Mouse (Mus musculus) gastrocnemius, postnatal 36 days (tissue): Measurements from ENCODE around the gene Rims1. TPM values are rescaled to one million over a fixed set of nuclear protein-coding genes. Genes with fewer than 3 reads are reported as not detected.

Experiments
- DNase-seq, 2 experiments: peaks; one replicate each; pipeline ENCODE4 v3.0.0; 2022
- intact Hi-C: fragments of 180-260 bp; cut with DNase I; formaldehyde crosslinking; loops from one replicate; pipeline ENCODE4 v1.15.1; 2025
- total RNA-seq, 2 experiments: library from RNA; stranded (reverse); gene quantifications; 2 replicates each; pipeline ENCODE4 v1.2.3; 2021

The Rims1 gene
- total RNA-seq, 2 experiments from 2014 or later = 0.08 TPM; not detected in 1

DNA sequence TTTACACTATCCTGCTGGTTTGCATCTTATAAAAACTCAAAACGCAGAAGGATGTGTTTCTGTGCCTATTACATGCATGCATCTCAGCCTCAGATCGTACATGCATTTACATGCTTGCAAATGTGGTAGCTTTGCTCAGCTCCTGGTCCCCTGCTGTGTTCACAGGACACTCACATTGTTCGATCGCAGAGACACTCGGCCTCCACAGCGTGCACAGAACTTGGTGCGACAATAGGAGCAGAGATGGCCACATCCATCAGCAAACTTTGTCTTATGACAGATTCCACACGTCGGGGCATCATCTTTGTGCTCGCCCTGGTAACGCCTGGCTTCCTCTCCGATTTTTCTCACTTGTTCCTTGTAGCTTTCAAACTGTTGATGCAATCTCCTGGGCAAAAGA lies 209.6 kb downstream of the Rims1 start:
- no peak for DNase-seq
- intact Hi-C loops = no loop called here

DNA sequence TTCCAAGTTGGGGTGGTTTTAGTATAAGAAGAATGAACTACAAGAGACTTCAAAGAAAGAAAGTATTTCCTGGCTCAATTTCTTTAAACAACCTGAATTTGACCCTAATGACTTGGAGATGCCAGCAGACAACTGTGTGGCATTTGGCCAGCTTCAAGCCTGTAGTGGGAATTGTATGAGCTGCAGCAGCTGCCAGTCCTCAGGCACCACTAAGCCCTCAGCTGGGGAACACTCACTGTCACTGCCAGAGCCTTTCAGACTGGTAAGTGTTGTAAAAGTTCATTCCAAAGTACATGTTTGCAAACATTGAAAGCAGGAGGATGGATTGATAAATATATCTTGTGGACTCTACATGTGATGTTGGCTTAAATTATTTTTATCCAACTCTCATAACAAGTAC lies 211.0 kb downstream of the Rims1 start:
- intact Hi-C loops = no loop called here
- DNase-seq = no peak

DNA sequence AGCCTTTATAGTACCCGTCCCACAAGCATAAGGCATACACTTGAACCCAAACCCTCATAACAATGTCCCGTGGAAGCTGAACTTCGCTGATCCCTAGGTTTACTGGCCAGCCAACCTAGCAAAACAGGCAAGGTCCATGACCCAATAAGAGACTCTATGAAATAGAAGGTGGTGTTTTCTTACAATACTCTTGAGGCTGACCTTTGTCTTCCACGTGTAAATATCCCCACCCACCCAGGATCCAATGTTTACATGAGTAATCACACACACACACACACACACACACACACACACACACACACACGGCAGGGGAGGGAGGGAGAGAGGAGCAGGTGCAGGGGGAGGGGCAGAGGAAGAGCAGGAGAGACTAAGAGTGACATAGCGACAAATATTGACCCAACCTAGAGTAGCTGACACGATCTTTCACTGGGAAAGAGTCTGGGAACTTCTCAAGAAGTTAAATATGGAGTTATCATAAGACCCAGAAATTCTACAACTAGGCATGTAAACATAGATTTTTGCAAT lies 217.9 kb downstream of the Rims1 start:
- intact Hi-C loops = no loop called here
- DNase-seq = no peak

DNA sequence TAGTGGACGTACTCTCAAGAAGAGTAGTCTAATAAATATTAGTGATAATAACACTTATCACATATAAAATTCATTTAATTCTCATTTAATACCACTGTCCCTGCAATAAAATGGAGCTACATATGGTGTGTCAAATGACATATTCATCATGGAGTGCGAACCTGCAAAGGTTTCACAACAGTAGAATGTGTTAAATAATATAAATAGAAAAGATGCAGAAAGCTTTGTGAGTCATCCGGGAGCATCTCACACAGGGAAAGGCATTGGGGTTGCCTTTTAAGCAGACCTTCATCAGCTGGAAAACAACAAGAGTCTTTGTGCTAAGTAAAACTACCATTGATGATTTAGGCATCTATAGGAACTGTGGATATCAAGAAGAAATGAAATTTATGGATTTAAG lies 220.2 kb downstream of the Rims1 start:
- intact Hi-C loops = no loop called here
- no peak for DNase-seq

DNA sequence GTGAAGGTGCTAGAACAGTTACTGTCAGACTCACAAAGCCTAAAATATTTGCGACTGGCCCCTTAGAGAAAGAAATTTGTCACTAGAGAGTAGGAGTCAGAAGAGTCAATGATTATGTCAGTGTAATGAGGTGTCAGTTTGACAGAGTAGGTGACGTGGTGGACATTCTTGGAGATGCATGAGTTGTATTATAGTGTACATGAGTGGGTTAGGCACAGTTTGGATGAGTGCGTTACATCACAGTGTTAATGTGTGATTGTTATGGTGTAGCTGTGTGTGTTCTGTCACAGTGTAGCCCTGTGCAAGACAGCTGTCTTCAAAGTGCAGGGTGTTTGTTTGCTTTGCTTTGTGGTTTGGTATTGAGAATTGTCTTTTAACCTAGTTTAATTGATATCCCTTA lies 226.3 kb downstream of the Rims1 start:
- intact Hi-C loops = no loop called here
- DNase-seq = no peak

DNA sequence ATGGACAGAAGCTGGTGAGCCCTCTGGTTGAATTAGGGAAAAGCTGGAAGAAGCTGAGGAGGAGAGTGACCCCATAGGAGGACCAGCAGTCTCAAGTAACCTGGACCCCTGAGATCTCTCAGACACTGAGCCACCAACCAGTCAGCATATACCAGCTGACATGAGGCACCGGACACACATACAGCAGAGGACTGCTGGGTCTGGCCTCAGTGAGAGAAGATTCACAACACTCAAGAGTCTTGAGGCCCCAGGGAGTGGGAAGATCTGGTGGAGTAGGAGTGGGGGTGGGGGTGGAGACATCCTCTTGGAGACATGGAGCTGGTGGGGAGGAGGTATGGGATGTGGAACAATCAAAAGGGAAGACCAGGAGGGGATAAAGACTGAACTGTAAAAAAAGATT lies 233.1 kb downstream of the Rims1 start:
- DNase-seq = no peak
- intact Hi-C loops = no loop called here

DNA sequence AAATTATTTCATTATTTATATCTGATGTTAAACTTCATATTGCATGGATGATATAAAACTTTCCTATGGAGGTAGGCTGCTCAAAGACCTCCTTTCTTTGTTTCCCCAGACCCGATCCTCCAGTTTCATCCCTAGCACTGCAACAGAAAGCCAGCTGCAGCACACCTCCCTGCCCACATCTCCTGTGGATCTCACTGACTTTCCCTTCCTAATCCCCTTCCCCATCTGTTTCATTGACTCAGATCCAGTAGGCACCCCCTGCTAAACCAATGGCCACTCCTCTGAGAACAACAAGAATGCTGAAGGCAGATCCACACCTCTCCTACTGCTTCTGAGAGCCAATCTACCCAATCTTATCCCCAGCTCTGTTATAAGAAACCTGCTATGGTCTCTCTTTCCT lies 259.5 kb downstream of the Rims1 start:
- intact Hi-C loops = no loop called here
- no peak for DNase-seq

DNA sequence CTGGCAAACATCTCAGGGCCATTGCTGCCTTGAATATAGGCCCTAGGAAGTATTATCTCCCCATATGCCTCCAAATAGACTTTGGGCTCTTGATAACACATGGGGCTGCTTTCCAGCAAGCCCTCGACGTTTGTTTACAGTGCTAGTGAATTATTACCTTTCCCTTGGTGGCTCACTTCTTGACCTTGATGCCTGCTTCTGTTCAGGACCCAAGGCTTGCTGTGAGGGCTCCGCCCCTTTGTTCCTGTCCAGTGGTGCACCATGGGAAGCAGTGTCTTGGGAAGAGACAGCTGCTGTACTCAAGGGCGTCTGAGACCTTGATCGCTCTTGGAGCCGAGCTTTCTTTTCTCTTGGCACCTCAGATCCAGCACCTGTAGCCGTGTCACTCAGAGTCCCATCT lies 267.7 kb downstream of the Rims1 start:
- intact Hi-C loops = no loop called here
- no peak for DNase-seq

DNA sequence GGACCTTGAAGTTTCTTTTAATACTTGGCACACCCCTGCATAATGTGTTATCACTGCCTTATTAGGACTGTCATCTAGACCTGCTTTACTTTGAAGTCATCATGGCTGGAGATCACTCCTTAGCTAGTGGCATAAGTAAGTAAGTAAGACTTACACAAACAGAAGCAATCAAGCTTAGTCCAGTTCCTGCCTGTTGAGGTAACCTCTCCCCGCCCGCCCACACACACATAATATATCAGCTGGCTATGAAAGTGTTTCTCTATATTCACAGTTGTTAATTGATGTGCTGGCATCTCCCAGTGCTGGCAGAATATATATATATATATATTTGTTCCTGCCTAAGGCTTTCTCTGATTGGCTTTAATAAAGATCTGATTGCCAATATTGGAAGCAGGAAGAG lies 269.0 kb downstream of the Rims1 start:
- intact Hi-C loops = no loop called here
- DNase-seq = no peak

DNA sequence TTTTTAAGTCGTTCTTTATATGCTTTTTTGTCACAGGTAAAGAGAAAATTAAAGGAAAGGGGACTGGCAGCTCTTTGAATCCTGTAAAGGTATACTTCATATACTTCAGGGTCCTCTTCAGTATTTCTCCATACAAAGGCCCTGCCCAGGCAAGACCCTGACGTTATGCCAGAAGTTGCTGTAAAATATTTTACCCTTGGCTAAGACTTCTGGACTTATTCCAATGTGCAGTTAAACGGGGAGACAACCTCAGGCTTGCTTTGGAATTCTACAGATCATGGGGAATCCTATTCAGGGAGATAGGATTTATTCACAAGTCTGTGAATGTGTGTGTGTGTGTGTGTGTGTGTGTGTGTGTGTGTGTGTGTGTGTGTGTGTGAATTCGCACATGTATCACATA lies 270.7 kb downstream of the Rims1 start:
- intact Hi-C loops = no loop called here

DNA sequence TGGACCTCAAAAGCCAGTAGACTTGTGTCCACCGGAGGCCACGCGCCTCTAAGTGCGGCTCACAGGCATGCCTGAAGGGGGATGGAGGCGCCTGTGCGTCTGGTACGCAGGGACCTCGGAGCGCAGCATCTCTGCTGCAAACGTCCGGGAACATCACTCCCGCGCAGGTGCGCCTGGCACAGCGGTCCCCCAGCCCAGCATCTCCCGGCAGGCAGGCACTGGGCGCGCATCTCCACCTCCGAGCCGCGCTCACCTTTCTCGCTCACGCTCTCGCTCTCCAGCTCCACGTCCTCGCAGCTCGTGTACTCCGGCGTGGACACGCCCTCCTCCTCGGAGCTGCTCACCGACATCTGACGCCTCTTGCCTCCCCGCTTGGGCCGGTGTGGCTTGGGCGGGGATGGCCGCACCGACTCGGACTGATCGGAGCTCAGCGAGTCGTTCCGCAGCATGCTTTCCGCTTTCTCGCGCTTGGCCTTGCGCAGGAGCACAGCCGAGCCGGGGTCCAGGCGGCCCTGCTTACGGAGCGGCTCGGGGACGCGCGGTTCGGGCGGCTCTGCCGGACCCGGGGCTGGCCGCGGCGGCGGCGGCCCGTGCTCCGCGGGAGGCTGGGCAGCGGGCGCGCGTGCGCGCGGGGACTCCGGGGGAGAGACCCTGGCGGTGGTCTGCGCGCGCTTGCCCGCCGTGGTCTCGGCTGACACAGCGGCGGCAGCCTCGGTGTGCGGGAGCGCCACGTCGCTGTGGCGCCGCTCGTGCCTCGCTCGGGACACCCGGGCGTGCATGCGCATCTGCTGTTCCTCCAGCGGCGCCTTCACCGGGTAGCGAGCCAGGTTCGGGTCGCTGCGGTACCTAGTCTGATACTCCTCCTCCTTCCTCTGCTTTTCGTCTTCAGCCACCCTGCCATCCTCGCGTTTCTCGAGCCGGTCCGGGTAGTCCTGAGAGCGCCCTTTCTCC lies 272.4 kb downstream of the Rims1 start:
- intact Hi-C loops = no loop called here
- no peak for DNase-seq

More for the DNA sequence above, 270.7 kb downstream of the Rims1 start:
- no peak for DNase-seq

DNA sequence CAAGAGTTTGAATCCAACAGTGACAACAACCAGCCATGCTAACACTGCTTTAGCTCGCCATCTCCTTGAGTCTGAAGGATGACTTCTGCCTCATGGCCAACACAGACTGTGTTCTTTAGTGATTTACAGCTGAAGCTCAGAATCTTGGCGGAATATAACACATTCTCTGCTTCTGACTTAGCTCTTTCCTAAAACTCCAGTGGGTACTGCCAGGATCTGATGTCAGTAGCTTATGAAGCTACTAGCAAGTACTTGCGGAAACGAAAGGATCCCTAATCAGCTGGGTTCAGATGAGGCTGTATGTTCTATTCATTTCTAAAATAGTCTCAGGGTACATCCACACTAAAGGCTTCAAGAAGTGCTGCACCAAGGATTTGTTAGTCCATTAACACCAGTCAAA lies 290.7 kb downstream of the Rims1 start:
- intact Hi-C loops = no loop called here
- no peak for DNase-seq

DNA sequence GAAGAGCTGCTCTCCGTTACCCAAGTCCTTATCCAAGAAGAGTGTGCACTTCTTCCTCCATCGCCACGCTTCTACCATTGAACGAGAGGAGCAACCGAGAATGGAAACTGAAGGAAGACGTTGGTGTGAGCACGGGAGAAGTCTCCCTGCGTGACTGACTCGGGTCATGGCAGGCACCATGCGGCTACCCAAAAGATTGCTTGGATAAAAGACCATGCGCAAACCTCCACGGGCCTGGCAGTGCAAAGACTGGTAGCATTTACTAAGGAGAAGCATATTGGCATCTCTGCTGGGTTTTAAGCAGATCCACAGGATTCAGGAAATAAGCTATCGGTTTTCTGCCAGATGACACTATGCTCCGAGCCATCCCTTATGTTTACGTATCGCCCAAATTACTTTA lies 293.4 kb downstream of the Rims1 start:
- DNase-seq = no peak
- intact Hi-C loops = no loop called here

DNA sequence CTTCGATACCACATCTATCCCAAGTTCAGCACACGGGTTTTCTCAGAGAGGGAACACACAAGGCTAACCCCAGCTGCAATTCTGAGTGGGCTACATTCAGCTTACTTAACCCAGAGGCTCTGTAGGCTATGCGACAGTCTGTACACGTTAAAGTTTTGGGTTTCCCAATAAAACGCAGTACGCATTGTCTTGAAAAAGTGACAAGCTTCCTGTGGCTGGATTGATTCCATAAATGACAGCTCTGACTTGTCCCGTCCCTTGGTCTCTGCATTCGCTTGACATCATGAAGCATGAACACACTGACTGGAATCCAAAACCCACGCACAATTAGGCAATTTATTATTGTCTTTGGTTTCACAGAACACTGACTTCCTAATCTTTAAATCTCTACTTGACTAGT lies 294.2 kb downstream of the Rims1 start:
- DNase-seq = no peak
- intact Hi-C loops = no loop called here

DNA sequence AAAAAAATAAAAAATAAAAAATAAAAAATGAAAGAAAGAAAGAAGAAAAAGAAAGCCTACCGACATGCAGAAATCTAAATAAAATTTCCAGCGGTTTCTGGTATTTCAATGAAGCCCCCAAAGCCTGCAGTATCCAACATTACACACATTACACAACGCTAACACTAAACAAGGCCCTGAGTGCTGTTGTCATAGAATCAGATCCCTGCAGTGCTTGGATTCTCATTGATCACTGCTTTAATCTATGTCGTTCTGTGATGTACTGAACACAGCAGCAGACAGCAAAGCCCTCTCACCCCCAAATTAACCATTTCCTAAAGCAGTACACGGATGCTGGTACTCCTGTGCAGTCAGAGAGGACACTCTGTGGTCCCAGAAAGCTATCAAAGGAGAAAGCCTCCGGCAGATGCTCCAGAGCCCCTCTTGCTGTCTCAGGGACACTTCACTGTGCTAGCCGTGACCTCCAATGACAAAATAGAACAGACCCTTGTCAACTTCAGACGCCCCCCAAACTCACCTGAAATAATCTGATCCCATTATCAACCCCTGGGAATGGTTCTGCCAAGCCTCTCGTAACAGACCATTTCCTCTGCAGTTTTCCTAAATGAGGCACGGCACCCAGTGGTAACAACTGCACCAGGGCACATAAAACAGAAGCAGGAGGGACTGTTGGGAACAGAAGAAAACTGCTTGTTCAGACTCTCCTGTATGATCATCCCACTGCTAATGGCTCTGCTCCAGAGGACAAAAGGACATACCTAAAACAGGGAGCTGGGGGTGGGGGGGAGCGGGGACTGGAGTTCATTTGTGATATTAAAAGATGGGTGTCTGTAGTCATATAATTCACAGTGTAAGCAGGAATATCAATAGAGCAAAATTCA lies 296.8 kb downstream of the Rims1 start:
- DNase-seq = no peak
- intact Hi-C loops = no loop called here

DNA sequence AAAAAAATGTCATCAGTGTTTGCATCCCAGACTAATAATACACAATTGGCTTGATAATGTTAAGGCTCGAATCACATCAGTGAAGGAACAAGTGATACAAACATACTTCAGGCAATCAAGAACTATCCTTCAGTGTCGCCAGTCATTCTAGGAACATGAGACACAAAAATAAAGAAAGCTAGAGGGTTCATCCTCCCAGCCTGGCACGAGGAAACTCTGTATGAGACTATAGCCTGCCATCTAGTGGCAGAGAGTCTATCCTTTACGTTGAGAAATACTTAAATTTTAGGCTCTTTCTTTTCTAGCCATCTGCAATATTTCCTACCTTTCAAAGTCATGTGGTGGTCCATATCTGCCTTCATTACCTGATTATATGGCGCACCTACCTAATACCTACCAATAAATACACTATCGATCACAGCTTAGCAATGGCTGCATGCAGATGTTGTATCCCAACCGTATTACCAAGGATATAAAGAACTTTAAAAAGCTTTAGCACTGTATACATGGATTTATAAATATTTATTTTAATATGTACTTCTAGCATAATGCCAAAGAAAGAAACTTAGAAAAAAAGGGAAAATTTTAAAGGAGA lies 318.4 kb downstream of the Rims1 start:
- intact Hi-C loops = no loop called here
- DNase-seq = no peak

DNA sequence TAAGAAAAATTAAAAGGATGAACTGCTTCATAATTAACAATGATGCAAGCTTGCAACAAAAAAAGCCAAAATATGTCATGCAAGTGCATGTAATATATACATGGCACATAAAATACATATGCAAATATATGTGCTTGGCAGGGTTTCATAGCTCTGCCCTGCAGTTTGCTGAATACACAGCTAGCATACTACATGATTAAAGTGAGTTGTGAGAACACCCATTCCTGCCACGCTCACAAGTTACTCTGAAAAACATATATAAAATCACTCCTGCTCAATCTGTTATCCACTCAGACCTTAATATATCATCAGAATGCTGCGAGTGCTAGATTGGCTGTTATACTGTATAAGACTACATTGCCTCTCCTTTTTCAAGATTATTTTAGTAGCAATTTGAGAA lies 329.6 kb downstream of the Rims1 start:
- intact Hi-C loops = no loop called here

DNA sequence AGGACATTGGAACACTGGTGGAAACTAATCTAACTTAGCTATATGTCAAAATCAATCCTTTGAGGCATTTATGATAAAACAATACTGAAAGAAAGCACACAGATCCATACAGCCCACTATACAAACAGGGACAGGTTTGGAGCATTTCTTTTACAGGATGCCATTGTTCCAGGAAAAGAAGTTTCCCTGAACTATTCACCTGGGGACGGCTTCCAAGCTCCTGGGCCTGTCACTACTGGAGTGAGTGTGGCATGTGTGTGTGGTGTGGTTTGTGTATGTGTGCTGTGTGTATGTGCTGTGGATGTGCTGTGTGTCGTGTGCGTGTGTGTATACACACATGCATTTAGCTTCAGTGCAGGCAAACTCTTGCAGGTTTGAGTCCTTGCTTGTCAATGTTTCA lies 338.8 kb downstream of the Rims1 start:
- intact Hi-C loops = no loop called here
- no peak for DNase-seq

More for the DNA sequence above, 329.6 kb downstream of the Rims1 start:
- DNase-seq = no peak

DNA sequence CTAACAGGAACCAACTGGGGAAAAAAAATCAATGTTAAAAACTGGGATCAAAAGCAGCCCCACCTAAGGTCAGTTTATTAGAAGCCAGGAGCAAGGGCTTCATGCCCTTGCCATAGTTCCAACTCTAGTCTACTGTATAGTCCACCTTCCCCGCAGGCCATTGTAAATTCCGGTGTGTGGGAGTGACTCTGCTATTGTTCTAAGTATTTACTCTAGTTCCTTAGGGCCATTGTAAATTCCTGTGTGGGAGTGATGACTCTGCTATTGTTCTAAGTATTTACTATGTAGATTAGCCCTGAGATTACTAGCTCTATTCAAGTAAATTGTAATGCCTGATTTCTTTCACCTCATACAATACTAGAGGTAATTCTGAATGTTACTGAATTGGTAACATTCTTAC lies 339.2 kb downstream of the Rims1 start:
- no peak for DNase-seq
- intact Hi-C loops = no loop called here

DNA sequence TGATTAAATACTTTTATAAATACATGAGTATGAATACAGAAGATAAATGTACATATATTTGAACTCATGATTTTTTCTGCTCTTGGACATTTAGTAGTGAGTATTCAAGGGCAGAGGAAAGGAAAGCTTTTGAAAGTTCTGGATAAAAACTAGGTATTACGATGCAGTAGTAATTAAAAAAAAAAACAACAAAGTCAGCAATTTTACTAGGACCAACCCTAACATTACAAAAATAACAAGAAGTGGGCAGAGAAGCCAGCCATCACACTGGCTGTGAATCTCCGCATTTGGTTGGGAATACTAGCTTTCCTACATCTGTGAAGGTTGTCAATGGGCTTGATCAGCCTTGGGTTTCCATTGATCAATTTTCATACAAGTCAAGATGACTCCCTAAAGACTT lies 381.8 kb downstream of the Rims1 start:
- DNase-seq = no peak
- intact Hi-C loops = no loop called here

DNA sequence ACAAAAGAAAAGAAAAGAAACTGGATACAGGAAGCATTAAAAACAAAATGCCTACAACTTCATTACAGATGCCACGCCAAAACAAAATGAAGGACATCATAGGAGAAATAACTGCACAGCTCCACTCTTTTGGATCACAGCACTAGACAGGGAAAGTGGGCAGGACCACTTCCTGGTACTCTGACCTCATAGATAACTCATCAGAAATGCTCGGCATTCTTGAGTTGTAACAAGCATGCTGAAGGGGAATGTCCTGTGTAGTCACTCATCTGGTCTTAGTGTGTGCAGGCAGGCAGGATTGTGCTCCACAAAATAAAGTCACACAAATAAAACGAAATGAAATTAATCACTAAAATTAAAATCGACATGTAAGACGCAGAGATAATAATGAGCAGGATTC lies 383.7 kb downstream of the Rims1 start:
- intact Hi-C loops = no loop called here
- DNase-seq = no peak
